Mouse (Mus musculus) NIH3T3 (cell line): ENCODE data around the gene Gnat1.

ENCODE experiments used
- DNase-seq: peaks from one replicate; pipeline ENCODE4 v3.0.0-alpha.2; 2012; ENCODE audit warnings: low read depth

The Gnat1 gene

GRCm38 (mm10) chr9:107626844-107627277 lies 52.7 kb downstream of the Gnat1 start:
- DNase-seq, result peak; percentile 84

GRCm38 (mm10) chr9:107626158-107626843 lies 53.2 kb downstream of the Gnat1 start:
- peak; percentile 85 for DNase-seq

GRCm38 (mm10) chr9:107625351-107626128 lies 54.0 kb downstream of the Gnat1 start:
- no peak for DNase-seq

GRCm38 (mm10) chr9:107624951-107625350 lies 54.6 kb downstream of the Gnat1 start:
- no peak for DNase-seq

GRCm38 (mm10) chr9:107624539-107624938 lies 55.0 kb downstream of the Gnat1 start:
- no peak for DNase-seq
